Mouse (Mus musculus): Measurements from ENCODE around the gene Arid3a.

GRCm38 (mm10) chr10:80003374-80004232 lies 76.8 kb downstream of the Arid3a start:
- no peak for TF ChIP-seq CTCF (IDR thresholded peaks at IDR 0.05 in 2 of 3, conservative IDR thresholded peaks at IDR 0.05 in 1 of 3; ENCODE audit: control insufficient read depth in 1 of 3, insufficient read depth in 1 of 3, low read depth in 2 of 3, low read length in 3 of 3, poor library complexity in 1 of 3, severe bottlenecking in 1 of 3)
- TF ChIP-seq ZMIZ1 (IDR thresholded peaks at IDR 0.05; ENCODE audit: low read depth, low read length): no peak
- no peak for TF ChIP-seq TBP (IDR thresholded peaks at IDR 0.05; ENCODE audit: low read depth, low read length)
- peak in 1 of 2 experiments; percentile 31; a peak in 1 of 4 replicates for TF ChIP-seq POLR2A (IDR thresholded peaks at IDR 0.05; ENCODE audit: control insufficient read depth in 1 of 2, insufficient read depth in 1 of 2, low read depth in 1 of 2, low read length in 2 of 2, poor library complexity in 1 of 2)
